ENCODE assay signal across 20 mouse cellular contexts in genomic region chr7:88225800-88226199, GRCm38 (mm10). TPM values are rescaled to one million over a fixed set of nuclear protein-coding genes. Genes with fewer than 3 reads are reported as not detected.
A peak's percentile ranks its signal among the peaks of the same experiment; 100 is the strongest.
DNase-seq lines count a peak whose midpoint lies in the region; ATAC-seq and TF ChIP-seq lines count a peak whose summit lies in the region.
"Had no signal": no experiment of that assay in that cellular context is flagged by ENCODE, and none has a peak within 500 bp of the region (broad histone marks: within the 10 kb centered on the region; RNA-seq: fewer than 3 reads in every experiment).

No protein-coding gene starts in this region.

- peak; percentile 21 for DNase-seq in liver, adult 2 months (ENCODE audit: extremely low read depth, low read depth, low spot score)
- DNase-seq in liver, embryonic 11.5 days (ENCODE audit: low spot score), result no peak
- peak; percentile 19 for DNase-seq in Muller cell, postnatal 12 days (ENCODE audit: inconsistent ontology term)
- no peak for DNase-seq in cerebellum, postnatal 14 days
- no peak for DNase-seq in left cerebral cortex, adult 2 months (ENCODE audit: extremely low spot score in 1 of 2, low spot score in 2 of 2)
- no peak for DNase-seq in embryo, embryonic 11 days
- DNase-seq: adrenal gland, adult 2 months; adrenal gland, postnatal 25 days; cerebellum, adult 8-10 months; cerebellum, postnatal 25 days; forebrain, postnatal 0 days; gastrocnemius, postnatal 25 days; heart, adult 11 months; heart, postnatal 36 days had no signal

- intact Hi-C loops in left cerebral cortex, adult 2 months (cut with DNase I), result no loop called here

- TF ChIP-seq CTCF in liver, adult 2 months (IDR thresholded peaks at IDR 0.05; ENCODE audit: low read depth, low read length), result no peak
- no peak for TF ChIP-seq CTCF in left cerebral cortex, adult 2 months (IDR thresholded peaks at IDR 0.05)

- WGBS in liver, adult 2 months, result 81% methylated on average over 1 of the region's 1 CpGs
- WGBS in liver, embryonic 11.5 days, result 53% methylated on average over 1 of the region's 1 CpGs
- WGBS in macrophage (ENCODE audit: missing documents), result 0% methylated on average over 1 of the region's 1 CpGs

- H3K27me3 ChIP-seq in liver, adult 2 months (ENCODE audit: control insufficient read depth, insufficient read depth, low read length), result no peaks in the 10 kb centered on the region
- no peaks in the 10 kb centered on the region for H3K27me3 ChIP-seq in liver, embryonic 11.5 days (replicated peaks; ENCODE audit: control insufficient read depth, insufficient read depth, low read length)
- H3K27me3 ChIP-seq in myocyte (ENCODE audit: control insufficient read depth, insufficient read depth, insufficient read length), result no peaks in the 10 kb centered on the region
- H3K27me3 ChIP-seq: forebrain, embryonic 13.5 days; heart, embryonic 13.5 days; hindbrain, embryonic 15.5 days had no signal

- TF ChIP-seq POLR2A in liver, adult 2 months (IDR thresholded peaks at IDR 0.05; ENCODE audit: extremely low read depth, insufficient read depth, low read length), result no peak
- no peak for TF ChIP-seq POLR2A in myocyte (IDR thresholded peaks at IDR 0.05; ENCODE audit: insufficient read length, low read depth)

- no peaks in the 10 kb centered on the region for H3K4me1 ChIP-seq in liver, adult 2 months (ENCODE audit: control insufficient read depth, insufficient read depth, low read length)
- no peaks in the 10 kb centered on the region for H3K4me1 ChIP-seq in liver, embryonic 11.5 days (replicated peaks; ENCODE audit: control insufficient read depth, insufficient read depth, low read length)
- H3K4me1 ChIP-seq: embryonic facial prominence, embryonic 10.5 days; forebrain, embryonic 13.5 days; heart, embryonic 13.5 days; hindbrain, embryonic 15.5 days had no signal

- H3K27ac ChIP-seq in liver, adult 2 months (replicated peaks; ENCODE audit: insufficient read depth, low read depth, low read length), result no peak overlapping the region
- no peak overlapping the region for H3K27ac ChIP-seq in liver, embryonic 11.5 days (ENCODE audit: low read depth, low read length)
- H3K27ac ChIP-seq in macrophage, result peak overlapping the region; percentile 74
- H3K27ac ChIP-seq in left cerebral cortex, adult 2 months, result no peak overlapping the region
- H3K27ac ChIP-seq: embryonic facial prominence, embryonic 10.5 days; forebrain, embryonic 13.5 days; heart, embryonic 13.5 days; hindbrain, embryonic 15.5 days had no signal

- no peaks in the 10 kb centered on the region for H3K79me2 ChIP-seq in liver, adult 2 months (ENCODE audit: control insufficient read depth, insufficient read depth, low read length)
- no peaks in the 10 kb centered on the region for H3K79me2 ChIP-seq in macrophage (ENCODE audit: inconsistent target)
- H3K79me2 ChIP-seq in myocyte (ENCODE audit: control insufficient read depth, insufficient read depth), result no peaks in the 10 kb centered on the region

- no peak overlapping the region for H3K4me2 ChIP-seq in liver, embryonic 11.5 days
- H3K4me2 ChIP-seq in myocyte (ENCODE audit: low read depth), result peak overlapping the region; percentile 22
- H3K4me2 ChIP-seq: forebrain, embryonic 13.5 days; heart, embryonic 13.5 days; hindbrain, embryonic 15.5 days had no signal

- no peak for ATAC-seq in liver, embryonic 11.5 days (replicated peaks; ENCODE audit: low FRiP score)
- ATAC-seq: forebrain, embryonic 13.5 days; forebrain, postnatal 0 days had no signal

- no peaks in the 10 kb centered on the region for H3K36me3 ChIP-seq in liver, adult 2 months (ENCODE audit: control insufficient read depth, insufficient read depth, low read length)
- no peaks in the 10 kb centered on the region for H3K36me3 ChIP-seq in liver, embryonic 11.5 days (ENCODE audit: control insufficient read depth, insufficient read depth, low read length)
- H3K36me3 ChIP-seq in macrophage (ENCODE audit: inconsistent target) (no peaks in the 10 kb centered on the region), myocyte (ENCODE audit: control insufficient read depth, insufficient read depth) (no peaks in the 10 kb centered on the region)
- H3K36me3 ChIP-seq: embryonic facial prominence, embryonic 10.5 days; heart, embryonic 13.5 days; hindbrain, embryonic 15.5 days had no signal

- H3ac ChIP-seq in myocyte (ENCODE audit: control insufficient read depth, insufficient read length), result no peak overlapping the region

- H3K9me3 ChIP-seq in liver, embryonic 11.5 days (ENCODE audit: control insufficient read depth, low read length), result no peaks in the 10 kb centered on the region
- H3K9me3 ChIP-seq: embryonic facial prominence, embryonic 10.5 days; forebrain, embryonic 13.5 days; heart, embryonic 13.5 days; hindbrain, embryonic 15.5 days had no signal

- H3K4me3 ChIP-seq in liver, adult 2 months (ENCODE audit: insufficient read depth, low read depth, low read length), result no peak overlapping the region
- no peak overlapping the region for H3K4me3 ChIP-seq in liver, embryonic 11.5 days (ENCODE audit: low read depth, low read length)
- H3K4me3 ChIP-seq in macrophage (ENCODE audit: inconsistent target) (no peak overlapping the region), myocyte (no peak overlapping the region)
- H3K4me3 ChIP-seq in left cerebral cortex, adult 2 months, result no peak overlapping the region
- H3K4me3 ChIP-seq: embryonic facial prominence, embryonic 10.5 days; forebrain, embryonic 13.5 days; heart, embryonic 13.5 days; hindbrain, embryonic 15.5 days had no signal

- H3K9ac ChIP-seq in liver, adult 2 months (ENCODE audit: low read depth, low read length), result no peak overlapping the region
- H3K9ac ChIP-seq in liver, embryonic 11.5 days (ENCODE audit: low read depth, low read length), result no peak overlapping the region
- H3K9ac ChIP-seq: forebrain, embryonic 13.5 days; forebrain, postnatal 0 days; heart, embryonic 13.5 days; hindbrain, embryonic 15.5 days had no signal

TF ChIP-seq in myocyte, 11 proteins besides CTCF, POLR2A, EP300 and RAD21:
- TF ChIP-seq REST (IDR thresholded peaks at IDR 0.05; ENCODE audit: insufficient read depth, insufficient read length) (no peak), TCF3 (IDR thresholded peaks at IDR 0.05; ENCODE audit: insufficient read length, low read depth) (no peak), E2F4 (IDR thresholded peaks at IDR 0.05; ENCODE audit: insufficient read depth) (no peak), POLR2AphosphoS2 (IDR thresholded peaks at IDR 0.05; ENCODE audit: insufficient read length, low read depth) (no peak), SRF (IDR thresholded peaks at IDR 0.05; ENCODE audit: control insufficient read depth, insufficient read length, low read depth) (no peak), MAX (IDR thresholded peaks at IDR 0.05; ENCODE audit: low read depth) (no peak), MYOD1 (IDR thresholded peaks at IDR 0.05; ENCODE audit: control insufficient read depth in 1 of 3, insufficient read length in 2 of 3, low read depth in 2 of 3) (no peak), USF1 (IDR thresholded peaks at IDR 0.05; ENCODE audit: low read depth) (no peak)

RNA-seq across cellular contexts. Expression of gene Ctsc, which starts 52.1 kb away (rescaled TPM):
- total RNA-seq in liver, adult 2 months (2014; rRNA removed), result 124 and 131 TPM in 2 replicates
- 83.6 and 93.6 TPM in 2 replicates for polyA plus RNA-seq in liver, adult 2 months (2012; rRNA removed)
- polyA plus RNA-seq in liver, embryonic 11.5 days (2014; fragmentation: Nextera tagmentation; extraction: Ambion mirVana), result 63.9 and 67.3 TPM in 2 replicates
- 1,000 to 10,000 TPM in 15 of 26 experiments, 100 to 1,000 TPM in 11; 204 to 3,293 (median 1,443) TPM for total RNA-seq in macrophage (2018; cell fraction: chromatin; rRNA removed)
- total RNA-seq in macrophage (2018; cell fraction: cytosol; rRNA removed), result 100 to 1,000 TPM; 176 to 809 (median 573) TPM
- 1,000 to 10,000 TPM in 19 of 26 experiments, 100 to 1,000 TPM in 7; 337 to 2,941 (median 1,455) TPM for total RNA-seq in macrophage (2018; cell fraction: nucleus; rRNA removed)
- polyA plus RNA-seq in macrophage (2018) (237 to 366 TPM (median 330 TPM) in 3 replicates), myocyte (2012; fragmentation: generic; extraction: Trizol) (10.6 TPM)
- 1 to 10 TPM; 8.7 to 9.6 TPM for total RNA-seq in left cerebral cortex, adult 2 months (2021)

Comparison
In these comparisons a context has a peak if more than half of its experiments do, and no peak if none do; other contexts are left out.
1. DNase-seq: peak in liver, adult 2 months (single experiment) and Muller cell, postnatal 12 days (single experiment); none in liver, embryonic 11.5 days (single experiment), cerebellum, postnatal 14 days (0 of 2), left cerebral cortex, adult 2 months (0 of 2) and embryo, embryonic 11 days (single experiment).